Mouse (Mus musculus) c-Kit-positive CD71-positive TER-119-negative erythroid progenitor cells, embryonic 14.5 days (primary cell): ENCODE results near the gene Nol4l.
"Not testable (repeated sequence)": the region's sequence is repeated elsewhere in the genome, so short reads cannot be mapped to it uniquely, and the experiment has no call there.

Experiments used
- DNase-seq: peaks from one replicate; pipeline ENCODE4 v3.0.0-alpha.2; 2013; ENCODE audit warnings: low read depth

The Nol4l gene

GRCm38 (mm10) chr2:153512416-153513323, 17.1 kb downstream of the Nol4l start:
- no peak for DNase-seq

GRCm38 (mm10) chr2:153511562-153511961, 18.2 kb downstream of the Nol4l start:
- DNase-seq: no peak

GRCm38 (mm10) chr2:153510136-153510535, 19.6 kb downstream of the Nol4l start:
- DNase-seq: no peak

DNA sequence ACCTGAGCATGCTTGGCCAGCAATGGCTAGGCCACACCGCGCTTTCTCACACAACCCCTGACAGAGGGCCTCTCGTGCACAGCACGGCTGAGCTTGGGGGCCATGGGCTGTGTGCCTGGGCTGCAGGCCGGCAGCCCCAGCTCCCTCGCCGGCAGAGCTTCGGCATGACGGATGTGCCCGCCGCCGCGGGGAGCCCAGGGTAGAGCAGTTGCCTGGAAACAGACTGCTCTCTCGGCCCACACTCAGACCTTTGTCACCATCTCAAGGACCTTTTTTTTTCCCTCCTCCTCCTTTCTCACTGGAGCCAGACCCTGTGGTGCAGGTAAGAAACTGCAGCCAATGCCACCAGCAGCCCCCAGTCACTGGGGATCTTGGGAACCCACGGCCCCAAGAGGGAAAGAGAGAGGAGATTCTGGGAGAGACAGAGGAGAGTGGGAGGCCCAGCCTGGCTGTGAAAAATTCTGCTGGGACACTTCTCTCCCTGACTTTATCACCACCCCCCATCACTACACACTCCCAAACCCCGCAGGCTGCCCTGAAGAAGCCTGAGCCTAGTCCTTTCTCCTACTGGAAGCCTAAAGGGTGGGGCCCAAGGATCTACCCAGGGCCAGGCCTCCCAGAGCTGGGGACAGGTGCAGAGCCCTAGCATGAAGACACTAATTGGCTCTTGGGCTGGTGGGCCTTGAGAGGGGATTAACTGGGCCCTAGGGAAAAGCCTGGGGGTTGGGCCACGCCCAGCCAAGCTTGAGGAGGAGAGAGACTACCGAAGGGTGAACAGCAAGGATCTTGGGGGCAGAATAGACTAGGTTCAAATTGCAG, 20.4 kb downstream of the Nol4l start:
- DNase-seq: no peak

- DNase-seq: no peak
Observed at GRCm38 (mm10) chr2:153508405-153508804, 21.4 kb downstream of the Nol4l start.

DNA sequence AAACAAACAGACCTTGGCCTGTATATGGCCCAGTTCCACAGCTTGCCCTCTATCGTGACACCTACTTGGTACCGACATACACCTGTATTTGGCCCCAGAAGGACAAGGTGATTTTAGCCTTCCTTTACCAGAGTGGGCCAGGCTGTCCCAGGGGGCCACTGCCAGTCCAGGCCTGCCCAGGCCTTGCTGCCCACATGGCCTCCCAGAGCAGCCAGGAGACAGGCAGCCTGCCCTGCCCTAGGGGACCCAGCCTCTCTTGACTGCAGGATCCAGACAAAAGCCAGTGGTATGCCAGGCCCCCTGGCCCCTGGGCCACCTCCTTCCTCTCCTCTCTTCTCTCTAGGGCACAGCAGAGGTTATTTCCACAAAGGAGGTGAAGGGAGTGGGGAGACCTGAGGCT, 21.8 kb downstream of the Nol4l start:
- no peak for DNase-seq

GRCm38 (mm10) chr2:153506385-153506784, 23.4 kb downstream of the Nol4l start:
- DNase-seq: no peak

DNA sequence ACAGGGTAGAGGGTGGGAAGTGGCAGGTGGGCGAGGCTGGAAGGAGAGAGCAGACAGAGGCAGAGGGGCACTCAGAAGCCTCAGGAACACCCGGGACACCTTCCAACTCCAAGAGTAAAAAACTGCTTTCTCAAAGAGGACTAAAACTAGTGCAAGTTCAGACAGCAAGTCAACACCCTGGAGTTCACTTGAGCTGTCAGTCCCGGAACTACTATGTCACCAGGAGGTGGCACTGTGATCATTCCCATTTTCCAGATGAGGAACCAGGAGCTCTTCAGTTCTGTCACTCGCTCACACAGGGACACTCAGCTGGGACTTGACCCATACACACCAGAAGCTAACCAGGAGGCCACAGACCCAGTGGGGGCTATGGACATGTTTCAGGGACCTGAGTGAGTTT, 30.6 kb downstream of the Nol4l start:
- no peak for DNase-seq

GRCm38 (mm10) chr2:153496898-153497297, 32.9 kb downstream of the Nol4l start:
- DNase-seq: no peak

DNA sequence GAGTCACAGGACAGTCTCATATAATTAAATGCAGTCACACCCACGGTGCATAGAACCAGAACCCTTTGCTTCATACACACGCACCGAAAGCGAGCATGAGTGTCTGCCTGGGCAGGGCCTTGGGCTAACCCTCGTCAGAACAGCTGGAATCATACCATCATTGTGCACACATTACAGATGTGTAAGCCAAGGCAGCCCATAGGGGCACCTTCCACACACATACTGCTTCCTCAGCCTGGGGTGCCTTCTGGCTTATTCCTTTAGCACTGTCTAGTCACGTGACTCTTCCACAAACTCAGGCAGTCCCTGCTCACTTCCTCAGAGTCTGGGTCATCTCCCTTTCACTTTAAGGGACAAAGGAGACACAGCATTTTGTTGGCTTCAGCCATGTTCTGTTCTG, 33.5 kb downstream of the Nol4l start:
- DNase-seq: no peak

DNA sequence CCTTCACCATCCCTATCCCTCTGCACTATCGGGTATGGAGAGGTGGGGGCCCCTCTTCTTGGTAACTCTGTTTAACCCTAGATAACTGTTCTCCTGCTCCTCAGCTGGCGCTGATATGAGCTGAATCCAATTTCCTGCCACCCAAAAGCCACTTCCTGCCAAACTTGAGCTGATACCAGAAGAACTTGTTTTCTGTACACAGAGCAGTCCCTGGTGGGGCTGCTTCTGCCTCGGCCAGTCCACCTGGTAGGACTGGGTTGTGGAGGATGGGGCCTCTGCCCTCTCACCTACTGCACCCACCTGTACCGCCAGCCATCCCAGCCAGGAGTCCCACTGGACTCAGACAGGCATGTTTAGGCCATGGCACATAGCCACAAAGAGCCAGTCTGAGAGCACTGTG, 34.0 kb downstream of the Nol4l start:
- DNase-seq: peak; percentile 76

GRCm38 (mm10) chr2:153495391-153495790, 34.4 kb downstream of the Nol4l start:
- not testable (repeated sequence) for DNase-seq

DNA sequence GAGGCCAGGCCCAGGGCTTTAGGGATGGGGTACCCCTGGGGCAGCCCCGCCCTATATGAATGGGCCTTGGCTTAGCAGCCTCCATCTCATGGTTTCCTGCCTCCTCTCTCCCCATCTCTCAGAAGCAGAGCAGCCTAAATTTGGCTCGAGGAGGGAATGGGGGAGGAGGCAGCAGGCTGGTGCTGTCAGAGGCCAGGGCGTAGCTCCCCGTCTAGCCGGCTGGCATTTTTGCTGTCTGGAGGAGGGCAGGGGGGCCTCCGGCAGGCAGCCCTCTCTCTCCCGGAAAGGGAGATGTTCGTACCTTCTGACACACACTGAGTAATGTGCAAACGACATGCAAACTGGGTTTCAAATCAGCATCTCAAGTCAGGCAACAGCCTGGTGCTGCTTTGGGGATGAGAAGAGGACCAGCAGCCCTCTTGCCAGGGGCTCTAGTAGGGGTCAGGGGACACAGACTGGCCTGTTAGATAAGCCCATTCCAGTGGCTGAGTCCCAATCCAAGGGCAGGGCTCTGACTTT, 35.4 kb downstream of the Nol4l start:
- DNase-seq: peak; percentile 51

- DNase-seq: peak; percentile 63
Observed at GRCm38 (mm10) chr2:153493781-153494292, 35.9 kb downstream of the Nol4l start.

- no peak for DNase-seq
Observed at GRCm38 (mm10) chr2:153493393-153493731, 36.4 kb downstream of the Nol4l start.

GRCm38 (mm10) chr2:153492573-153493392, 37.0 kb downstream of the Nol4l start, which contains the start of gene 4930404H24Rik:
Gene 4930404H24Rik (plus strand): TSS chr2:153492790.
- peak; percentile 61 for DNase-seq

DNA sequence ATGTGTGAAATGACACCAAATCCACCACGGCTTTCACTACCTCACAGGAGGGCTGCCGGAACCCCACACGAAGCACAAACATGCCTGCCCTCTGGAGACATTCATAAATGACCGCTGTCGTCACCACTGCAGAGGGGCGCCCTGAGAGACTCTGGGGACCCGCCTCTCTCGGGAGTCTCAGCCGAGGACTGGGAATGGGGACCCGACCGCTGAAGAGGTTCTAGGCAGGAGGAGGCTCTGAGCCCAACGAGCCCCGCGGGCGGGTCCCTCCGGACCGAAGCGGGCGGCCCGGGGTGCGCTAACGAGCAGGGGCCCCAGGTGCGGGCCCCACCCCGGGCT, 37.6 kb downstream of the Nol4l start:
- DNase-seq: no peak

- no peak for DNase-seq
Observed at GRCm38 (mm10) chr2:153491512-153492178, 38.1 kb downstream of the Nol4l start.

GRCm38 (mm10) chr2:153490940-153491339, 38.8 kb downstream of the Nol4l start:
- no peak for DNase-seq

DNA sequence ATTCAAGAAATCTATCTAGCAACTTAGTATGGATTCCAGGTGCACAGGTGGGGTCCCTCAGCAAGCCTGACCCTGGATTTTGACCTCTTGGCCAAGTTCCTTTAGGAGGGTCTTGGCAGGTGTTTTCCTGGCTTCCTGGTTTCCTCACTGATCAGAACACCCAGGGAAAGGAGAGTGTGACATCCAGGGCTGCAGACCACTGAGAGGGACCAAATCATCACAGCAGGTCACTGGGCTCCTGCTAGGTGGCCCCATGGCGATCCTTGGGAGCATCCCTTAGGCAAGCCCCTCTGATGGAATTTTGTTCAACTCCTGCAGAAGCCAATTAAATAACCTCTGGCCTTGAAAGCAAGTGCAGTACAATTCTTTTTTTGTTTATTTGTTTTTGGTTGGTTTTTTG, 39.7 kb downstream of the Nol4l start:
- DNase-seq: no peak

- DNase-seq: no peak
Observed at GRCm38 (mm10) chr2:153484071-153484470, 45.7 kb downstream of the Nol4l start.
